ENCODE assay signal across 8 mouse cellular contexts in the genomic region with DNA sequence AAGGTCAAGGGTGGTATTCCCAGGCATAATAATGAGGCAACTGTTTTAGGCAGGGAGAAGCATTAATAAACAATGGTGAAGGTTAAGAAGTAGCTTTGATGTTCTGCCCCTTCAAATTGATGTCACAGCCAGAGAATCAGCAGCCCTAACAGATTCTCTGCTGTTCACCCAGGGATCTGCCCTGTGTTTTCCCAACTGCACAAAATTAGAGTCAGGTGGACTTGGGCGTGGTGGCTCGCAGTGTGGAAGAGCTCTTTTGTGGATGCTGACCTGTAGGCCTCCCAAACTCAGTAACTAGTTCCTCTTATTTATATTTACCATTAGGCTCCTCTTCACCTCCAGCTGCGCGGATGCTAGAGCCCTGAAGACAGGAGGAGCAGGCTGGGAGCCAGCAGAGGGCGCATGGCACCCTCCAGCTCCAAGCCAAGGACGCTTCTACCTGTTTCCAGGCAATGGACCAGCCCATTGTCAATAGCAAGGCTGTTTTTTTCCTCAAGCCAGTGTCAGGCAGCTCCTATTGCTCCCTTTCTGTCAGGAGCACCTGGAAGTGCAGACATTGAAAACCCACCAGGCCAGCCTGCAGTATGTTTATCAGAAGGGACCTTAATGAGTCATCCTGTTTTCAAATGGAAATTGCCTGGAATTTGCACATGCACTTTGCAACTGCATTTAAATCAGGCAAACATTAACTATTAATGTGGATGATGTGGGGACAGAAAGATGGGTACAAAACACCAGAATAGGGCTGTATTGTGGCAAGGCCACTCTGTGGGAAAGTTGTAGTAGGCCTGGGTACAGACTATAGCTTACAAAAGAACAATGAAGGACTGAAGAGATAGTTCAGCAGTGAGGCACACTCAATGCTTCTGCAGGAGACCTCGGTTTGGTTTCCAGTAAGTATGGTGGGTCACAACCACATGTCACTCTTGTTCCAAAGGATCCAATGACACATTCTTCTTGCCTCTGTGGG.
DNase-seq lines count a peak whose midpoint lies in the region; ATAC-seq and TF ChIP-seq lines count a peak whose summit lies in the region.

No protein-coding gene starts in this region.

- H3K9ac ChIP-seq in forebrain, embryonic 12.5 days: no peak overlapping the region
- no peak overlapping the region for H3K9ac ChIP-seq in limb, embryonic 11.5 days (ENCODE audit: low read length)

- no peaks in the 10 kb centered on the region for H3K9me3 ChIP-seq in forebrain, embryonic 12.5 days
- H3K9me3 ChIP-seq in limb, embryonic 11.5 days (ENCODE audit: control insufficient read depth, low read length): no peaks in the 10 kb centered on the region

- no peak for TF ChIP-seq POLR2A in brain, embryonic 14.5 days (IDR thresholded peaks at IDR 0.05; ENCODE audit: borderline replicate concordance, extremely low read depth, insufficient read depth, insufficient read length, poor library complexity, severe bottlenecking)

- peaks cover 11% of the 10 kb centered on the region for H3K4me1 ChIP-seq in forebrain, embryonic 12.5 days
- H3K4me1 ChIP-seq in limb, embryonic 11.5 days (ENCODE audit: control insufficient read depth, insufficient read depth, low read length): no peaks in the 10 kb centered on the region

- no peak overlapping the region for H3K4me3 ChIP-seq in forebrain, embryonic 12.5 days (replicated peaks)
- no peak overlapping the region for H3K4me3 ChIP-seq in limb, embryonic 11.5 days (ENCODE audit: low read depth, low read length)

- no peak overlapping the region for H3K4me2 ChIP-seq in forebrain, embryonic 12.5 days
- H3K4me2 ChIP-seq in limb, embryonic 11.5 days (ENCODE audit: low read depth, severe bottlenecking): no peak overlapping the region

- DNase-seq in thymus, postnatal 14 days: peak; percentile 3
- DNase-seq in thymus, adult 18-20 months: no peak
- DNase-seq in brain, embryonic 14.5 days (ENCODE audit: low read depth): peak; percentile 89
- peak; percentile 36 for DNase-seq in kidney, adult 18-20 months
- DNase-seq in limb, embryonic 11.5 days (ENCODE audit: low spot score): peak; percentile 50
- peak; percentile 49 for DNase-seq in neural tube, embryonic 10.5 days (ENCODE audit: extremely low spot score, low spot score)

- H3K27me3 ChIP-seq in forebrain, embryonic 12.5 days: no peaks in the 10 kb centered on the region
- H3K27me3 ChIP-seq in limb, embryonic 11.5 days (ENCODE audit: control insufficient read depth, insufficient read depth, low read length): no peaks in the 10 kb centered on the region

- no peak overlapping the region for H3K27ac ChIP-seq in forebrain, embryonic 12.5 days
- no peak overlapping the region for H3K27ac ChIP-seq in limb, embryonic 11.5 days (replicated peaks; ENCODE audit: low read depth, low read length)

- WGBS in forebrain, embryonic 12.5 days: 15% methylated on average over 7 of the region's 7 CpGs
- 22% methylated on average over 7 of the region's 7 CpGs for WGBS in limb, embryonic 11.5 days

- H3K36me3 ChIP-seq in forebrain, embryonic 12.5 days (replicated peaks): no peaks in the 10 kb centered on the region
- no peaks in the 10 kb centered on the region for H3K36me3 ChIP-seq in limb, embryonic 11.5 days (ENCODE audit: control insufficient read depth, insufficient read depth, low read length)

- peak; percentile 87 for TF ChIP-seq CTCF in brain, embryonic 14.5 days (IDR thresholded peaks at IDR 0.05; ENCODE audit: borderline replicate concordance, extremely low read depth, insufficient read depth, insufficient read length)

- ATAC-seq in forebrain, embryonic 12.5 days (ENCODE audit: low FRiP score): peak; percentile 90
- ATAC-seq in limb, embryonic 11.5 days (ENCODE audit: insufficient number of reproducible peaks, low FRiP score, low TSS enrichment, low read depth): 0 out of 2 replicates have a peak, but pooled peaks have one; percentile 65
- no peak for ATAC-seq in erythroid progenitor cell, adult 5-6 weeks (replicated peaks; ENCODE audit: low FRiP score, poor library complexity, severe bottlenecking)

Comparison
In these comparisons a context has a peak if more than half of its experiments do, and no peak if none do; other contexts are left out.
1. DNase-seq: peak in thymus, postnatal 14 days (single experiment), brain, embryonic 14.5 days (single experiment), kidney, adult 18-20 months (single experiment), limb, embryonic 11.5 days (single experiment) and neural tube, embryonic 10.5 days (single experiment); none in thymus, adult 18-20 months (0 of 2).